Mouse (Mus musculus): ENCODE data around the gene Crym.

Gene Crym

GRCm38 (mm10) chr7:120201771-120202170, at the start of gene Crym:
Crym (minus strand) TSS chr7:120202111.
- no peak for DNase-seq (ENCODE audit: low spot score)

- DNase-seq (ENCODE audit: low spot score) = no peak
These were observed 39.2 kb upstream of the Crym start for GRCm38 (mm10) chr7:120241092-120241491.

GRCm38 (mm10) chr7:120228541-120228940, 26.6 kb upstream of the Crym start:
- DNase-seq (ENCODE audit: low spot score) = no peak

GRCm38 (mm10) chr7:120205989-120206388, 4.1 kb upstream of the Crym start:
- DNase-seq (ENCODE audit: low spot score) = no peak

- no peak for DNase-seq (ENCODE audit: low spot score)
These were observed 1.9 kb upstream of the Crym start, which contains the start of gene Abca14 for GRCm38 (mm10) chr7:120203789-120204188. Abca14 (plus strand) TSS chr7:120203961.

- no peak for DNase-seq (ENCODE audit: low spot score)
These were observed 623 bp downstream of the Crym start for GRCm38 (mm10) chr7:120201231-120201744.

- no peak for DNase-seq (ENCODE audit: low spot score)
These were observed 6.7 kb downstream of the Crym start for GRCm38 (mm10) chr7:120195207-120195606.

- no peak for DNase-seq (ENCODE audit: low spot score)
These were observed 9.1 kb downstream of the Crym start for GRCm38 (mm10) chr7:120192816-120193215.

GRCm38 (mm10) chr7:120192207-120192606, 9.7 kb downstream of the Crym start:
- DNase-seq (ENCODE audit: low spot score) = no peak

GRCm38 (mm10) chr7:120190150-120190665, 11.7 kb downstream of the Crym start:
- DNase-seq (ENCODE audit: low spot score) = peak; percentile 2

GRCm38 (mm10) chr7:120189369-120190149, 12.4 kb downstream of the Crym start:
- no peak for DNase-seq (ENCODE audit: low spot score)

GRCm38 (mm10) chr7:120188946-120189345, 13.0 kb downstream of the Crym start:
- no peak for DNase-seq (ENCODE audit: low spot score)

GRCm38 (mm10) chr7:120182891-120183290, 19.0 kb downstream of the Crym start:
- DNase-seq (ENCODE audit: low spot score) = no peak

- DNase-seq (ENCODE audit: low spot score) = no peak
These were observed 20.3 kb downstream of the Crym start for GRCm38 (mm10) chr7:120181401-120182230.

GRCm38 (mm10) chr7:120180547-120180946, 21.4 kb downstream of the Crym start:
- DNase-seq (ENCODE audit: low spot score) = no peak

GRCm38 (mm10) chr7:120178935-120179334, 23.0 kb downstream of the Crym start:
- no peak for DNase-seq (ENCODE audit: low spot score)

GRCm38 (mm10) chr7:120177611-120178010, 24.3 kb downstream of the Crym start:
- no peak for DNase-seq (ENCODE audit: low spot score)

- DNase-seq (ENCODE audit: low spot score) = no peak
These were observed 27.0 kb downstream of the Crym start for GRCm38 (mm10) chr7:120174723-120175504.

- DNase-seq (ENCODE audit: low spot score) = no peak
These were observed 28.2 kb downstream of the Crym start, which contains the start of gene Anks4b for GRCm38 (mm10) chr7:120173603-120174244. Anks4b (plus strand) TSS chr7:120173858.

GRCm38 (mm10) chr7:120172188-120172700, 29.7 kb downstream of the Crym start:
- no peak for DNase-seq (ENCODE audit: low spot score)
